Mouse (Mus musculus): Measurements from ENCODE around the gene Ncoa1.
"Not testable (repeated sequence)": the region's sequence is repeated elsewhere in the genome, so short reads cannot be mapped to it uniquely, and the experiment has no call there.

The Ncoa1 gene

DNA sequence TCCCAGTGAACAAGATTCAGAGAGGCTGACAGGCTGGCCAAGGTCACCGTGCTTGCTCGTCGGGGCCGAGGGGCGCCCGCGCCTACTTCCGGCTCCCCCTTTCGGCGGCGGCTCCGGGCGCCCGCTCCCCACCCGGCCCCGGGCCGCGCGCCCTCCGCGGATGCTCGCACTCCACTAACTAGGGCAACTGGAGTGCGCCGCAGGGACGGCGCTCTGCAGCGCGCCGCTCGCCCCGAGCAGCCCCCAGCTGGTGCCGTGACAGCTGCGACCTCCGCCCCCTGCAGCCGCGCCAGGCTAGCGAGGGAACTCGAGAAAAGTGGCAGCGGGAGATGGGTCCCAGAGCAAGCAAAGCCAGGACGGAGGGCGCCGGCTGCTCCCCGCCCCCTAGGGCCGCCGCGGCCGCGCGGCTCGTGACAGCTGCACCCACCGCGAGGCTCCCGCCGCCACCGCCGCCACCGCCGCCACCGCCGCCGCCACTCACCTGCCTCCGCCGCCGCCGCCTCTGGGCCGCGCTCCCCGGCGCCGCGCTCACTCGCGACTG lies 621 bp downstream of the Ncoa1 start:
- peak; percentile 47 for DNase-seq (ENCODE audit: low read depth, low spot score)

DNA sequence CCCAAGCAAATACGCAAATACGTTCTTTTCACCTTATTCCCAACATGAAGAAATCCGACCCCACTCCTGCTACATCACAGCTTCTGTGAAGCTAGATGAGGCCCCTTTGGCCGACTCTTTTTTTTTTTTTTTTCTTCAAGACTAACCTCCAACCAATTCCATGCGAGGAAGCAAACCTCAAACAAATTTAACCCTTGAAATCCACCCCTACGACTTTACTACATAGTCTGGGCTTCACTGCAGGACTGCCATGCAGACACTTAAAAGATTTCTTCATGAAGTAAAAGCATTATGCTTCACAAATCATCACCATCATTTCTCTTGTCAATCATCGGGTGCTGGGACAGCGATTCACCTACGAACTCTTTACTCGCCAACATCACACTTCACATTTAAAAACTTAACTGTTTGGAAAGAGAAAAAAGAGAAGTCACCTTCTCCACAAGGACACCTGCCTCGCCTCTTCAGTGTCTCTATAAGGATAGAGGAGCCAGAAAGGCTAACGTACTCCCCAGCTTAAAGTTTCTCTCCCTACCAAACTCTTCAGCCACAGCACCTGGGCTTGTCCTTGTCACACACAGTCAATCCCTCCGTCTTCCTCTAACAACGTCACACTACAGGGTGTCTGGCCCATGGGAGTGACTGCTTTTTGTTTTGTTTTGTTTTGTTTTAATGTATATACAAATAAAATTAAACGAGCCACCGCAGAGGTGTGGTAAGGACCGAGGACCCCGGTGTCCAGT lies 1.6 kb downstream of the Ncoa1 start:
- peak; percentile 47 for DNase-seq (ENCODE audit: low read depth, low spot score)

DNA sequence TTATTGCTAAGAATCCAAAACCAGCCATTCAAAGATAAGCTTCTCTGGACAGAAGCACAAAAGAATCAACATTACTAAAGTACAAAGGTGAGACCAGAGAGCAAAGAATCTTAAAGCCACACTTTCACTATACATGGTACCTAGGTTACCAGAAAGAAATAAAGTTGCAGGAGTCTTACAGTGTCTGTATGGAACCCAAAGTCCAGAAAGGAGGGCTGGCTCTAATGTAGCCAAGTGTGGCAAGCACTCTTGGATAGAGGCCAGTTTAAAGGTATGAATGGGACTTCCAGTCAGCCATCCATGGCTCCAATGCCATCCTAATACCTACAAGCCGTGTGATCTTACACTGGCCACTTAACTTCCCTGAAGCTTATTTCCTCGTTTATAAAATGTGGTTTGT lies 7.9 kb downstream of the Ncoa1 start:
- no peak for DNase-seq (ENCODE audit: low read depth, low spot score)

DNA sequence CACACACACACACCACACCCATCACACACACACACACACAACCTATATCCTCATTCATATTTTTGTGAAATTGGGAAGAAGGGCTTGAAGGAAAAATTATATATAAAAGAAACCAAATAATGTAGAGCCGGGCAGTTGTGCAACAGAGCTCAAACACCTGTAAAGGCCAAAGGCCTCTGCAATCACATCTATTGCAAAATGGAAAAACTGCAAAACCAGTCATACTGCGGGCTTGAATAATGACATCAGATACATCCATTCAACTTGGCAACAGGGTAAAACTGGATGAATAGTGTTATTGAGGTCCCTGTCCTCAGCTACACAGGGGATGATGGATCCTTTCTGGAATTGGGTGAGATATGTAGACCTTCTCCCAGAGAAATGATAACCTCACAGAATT lies 13.3 kb downstream of the Ncoa1 start:
- no peak for DNase-seq (ENCODE audit: low read depth, low spot score)

DNA sequence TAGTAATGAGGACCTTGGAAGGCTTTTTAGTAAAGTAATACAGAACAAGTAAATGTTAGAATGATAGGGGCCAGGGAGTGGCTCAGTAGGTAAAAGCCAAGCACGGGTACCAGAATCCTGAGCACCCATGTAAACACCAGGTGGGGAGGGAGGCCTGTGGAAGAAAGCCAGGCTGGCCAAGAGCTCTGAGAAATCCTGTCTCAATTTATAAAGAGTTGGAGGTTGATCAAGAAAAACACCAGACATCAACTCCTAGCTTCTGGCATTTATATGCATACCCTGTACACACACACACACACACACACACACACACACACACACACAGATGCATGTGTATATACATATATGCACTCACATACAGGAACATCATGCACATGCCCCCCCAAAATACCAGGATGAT lies 14.6 kb downstream of the Ncoa1 start:
- no peak for DNase-seq (ENCODE audit: low read depth, low spot score)

DNA sequence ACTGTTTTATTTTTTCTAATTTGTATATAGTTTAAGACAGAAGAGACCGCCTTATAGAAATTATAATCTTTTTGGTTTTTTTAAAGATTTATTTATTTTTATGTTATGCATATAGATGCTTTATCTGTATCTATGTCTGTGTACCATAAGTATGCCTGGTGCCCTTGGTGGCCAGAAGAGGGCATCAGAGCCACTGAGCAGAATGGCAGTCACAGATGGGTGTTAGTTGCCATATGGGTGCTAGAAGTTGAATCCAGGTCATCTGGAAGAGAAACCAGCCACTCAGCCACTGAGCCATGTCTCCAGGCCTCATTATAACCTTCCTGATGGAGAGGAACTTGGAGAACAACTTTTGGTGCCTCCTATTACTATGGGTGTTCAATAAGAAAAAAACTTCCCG lies 16.0 kb downstream of the Ncoa1 start:
- no peak for DNase-seq (ENCODE audit: low read depth, low spot score)

DNA sequence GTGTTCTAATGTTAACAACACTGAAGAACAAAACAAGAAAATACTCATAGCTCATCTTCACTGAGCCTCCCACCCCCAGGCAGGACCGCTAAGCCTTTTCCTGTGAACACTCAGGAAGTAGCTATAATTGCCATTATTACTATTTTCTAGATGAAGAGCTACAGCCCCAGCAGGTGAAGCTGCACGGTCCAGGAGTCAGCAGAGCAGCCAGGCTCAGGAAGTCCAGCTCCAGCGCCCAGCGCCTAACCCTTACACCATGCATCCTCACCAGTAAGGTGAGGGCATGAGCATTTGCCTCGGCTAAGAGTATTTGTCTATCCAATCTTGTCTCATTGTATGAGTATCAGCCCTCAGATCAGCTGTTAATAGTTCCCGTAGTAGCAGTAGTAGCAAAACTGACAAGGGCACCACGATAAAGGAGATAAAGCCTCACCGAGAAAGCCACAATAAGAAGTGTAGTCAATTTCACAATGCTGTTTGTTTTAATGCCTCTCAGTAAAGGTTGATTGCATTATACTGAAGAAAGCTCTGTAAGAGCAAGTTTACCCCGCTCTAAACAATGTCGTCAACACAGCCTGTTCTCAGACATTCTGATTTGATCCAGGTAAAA lies 21.9 kb downstream of the Ncoa1 start:
- DNase-seq (ENCODE audit: low read depth, low spot score): no peak

DNA sequence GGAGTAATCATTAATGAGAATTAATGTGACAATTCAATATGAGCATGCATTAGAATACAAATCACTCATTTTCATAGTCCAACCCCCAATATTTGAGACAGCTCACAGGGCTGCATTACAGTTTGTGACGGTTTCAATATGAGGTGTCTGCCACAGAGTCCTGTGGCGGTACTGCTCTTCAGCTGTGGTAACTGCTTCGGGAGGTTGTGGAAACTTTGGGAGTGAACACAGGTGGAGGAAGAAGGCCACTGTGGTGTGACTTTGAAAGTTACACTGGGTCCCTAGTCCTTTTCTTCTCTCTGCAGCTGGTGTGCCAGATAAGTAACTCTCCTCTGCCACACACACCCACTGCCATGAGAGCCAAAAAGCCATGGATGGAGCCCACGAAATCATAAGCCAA lies 22.7 kb downstream of the Ncoa1 start:
- no peak for DNase-seq (ENCODE audit: low read depth, low spot score)

DNA sequence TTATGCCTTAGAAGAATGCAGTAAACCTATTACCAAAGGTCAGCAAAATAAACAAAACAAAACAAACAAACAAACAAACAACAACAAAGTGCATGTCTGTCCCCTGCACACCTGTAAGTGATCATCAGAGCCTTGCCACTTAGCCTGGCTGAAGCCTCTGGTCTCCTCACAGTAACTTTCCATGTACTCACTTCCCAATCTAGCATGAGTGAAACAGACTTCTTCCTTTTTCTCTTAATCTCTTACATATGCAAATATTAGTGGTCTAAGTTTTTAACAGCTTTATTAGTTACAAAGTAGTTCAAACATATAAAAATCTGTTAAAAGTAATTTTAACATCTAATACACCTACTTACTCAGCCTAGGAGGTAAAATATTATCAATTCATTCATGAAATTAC lies 24.7 kb downstream of the Ncoa1 start:
- no peak for DNase-seq (ENCODE audit: low read depth, low spot score)

DNA sequence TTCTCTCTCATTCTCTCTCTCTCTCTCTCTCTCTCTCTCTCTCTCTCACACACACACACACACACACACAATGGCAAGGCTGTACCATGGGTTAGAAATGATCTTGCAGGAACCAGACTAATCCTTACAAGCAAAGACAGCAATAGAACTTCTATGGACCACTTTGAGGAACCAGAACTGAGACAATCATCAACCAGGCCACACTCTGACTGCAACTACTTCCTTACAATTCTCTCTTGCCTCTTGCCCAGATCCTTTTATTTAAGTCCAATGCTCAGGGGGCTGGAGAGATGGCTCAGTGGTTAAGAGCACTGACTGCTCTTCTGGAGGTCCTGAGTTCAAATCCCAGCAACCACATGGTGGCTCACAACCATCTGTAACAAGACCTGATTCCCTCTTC lies 26.5 kb downstream of the Ncoa1 start:
- not testable (repeated sequence) for DNase-seq (ENCODE audit: low read depth, low spot score)

DNA sequence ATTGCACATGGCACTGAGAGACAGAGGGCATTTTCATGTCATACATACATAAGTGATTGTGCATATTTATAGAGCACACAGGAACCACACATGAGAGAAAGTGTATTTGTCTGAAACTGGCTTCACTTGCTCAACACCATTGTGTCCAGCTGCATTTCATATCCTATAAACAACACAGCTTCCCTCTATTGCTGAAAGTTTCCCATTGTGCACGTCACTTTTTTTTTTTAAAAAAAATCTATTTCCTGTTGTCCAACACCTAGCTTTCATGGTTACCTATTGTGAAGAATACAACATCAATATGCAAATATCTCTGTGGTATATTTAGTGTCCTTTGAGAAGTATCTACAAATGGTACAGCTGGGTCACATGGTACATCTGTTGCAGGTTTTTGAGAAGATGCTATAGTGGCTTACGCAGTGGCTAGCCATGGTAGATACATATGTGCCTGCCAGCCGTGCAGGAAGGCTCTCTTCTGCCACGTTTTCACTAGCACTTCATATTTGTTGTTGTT lies 28.8 kb downstream of the Ncoa1 start:
- DNase-seq (ENCODE audit: low read depth, low spot score): no peak

DNA sequence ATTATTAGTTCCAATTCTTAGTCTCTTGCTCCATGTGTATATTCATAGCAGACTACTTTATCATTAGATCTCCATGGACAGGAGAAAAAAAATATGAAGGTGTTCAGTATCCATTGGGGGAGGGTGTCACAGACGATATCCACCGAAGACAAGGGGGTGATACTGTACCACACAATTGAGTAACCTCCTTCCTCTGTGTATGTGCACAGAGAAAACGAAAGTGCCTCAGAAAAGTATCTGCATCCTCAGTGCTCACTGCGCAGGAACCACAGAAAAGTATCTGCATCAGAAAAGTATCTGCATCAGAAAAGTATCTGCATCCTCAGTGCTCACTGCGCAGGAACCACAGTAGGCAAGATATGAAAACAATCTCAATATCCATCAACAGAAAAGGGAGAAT lies 32.0 kb downstream of the Ncoa1 start:
- DNase-seq (ENCODE audit: low read depth, low spot score): no peak

DNA sequence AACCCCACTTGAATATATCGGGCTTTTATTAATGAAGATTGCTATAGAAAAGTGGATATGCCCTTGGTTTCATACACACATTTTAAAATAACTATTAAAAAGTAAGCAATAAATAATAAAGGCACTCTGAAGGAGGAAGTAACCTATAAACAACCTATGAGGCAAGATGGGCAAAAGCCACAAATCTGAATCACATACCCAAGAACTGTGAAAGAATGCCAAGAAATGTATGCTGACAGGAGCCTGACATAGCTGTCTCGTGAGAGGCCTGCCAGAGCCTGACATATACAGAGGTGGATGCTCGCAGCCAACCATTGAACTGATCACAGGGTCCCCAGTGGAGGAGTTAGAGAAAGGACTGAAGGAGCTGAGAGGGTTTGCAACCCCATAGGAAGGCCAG lies 35.5 kb downstream of the Ncoa1 start:
- no peak for DNase-seq (ENCODE audit: low read depth, low spot score)

DNA sequence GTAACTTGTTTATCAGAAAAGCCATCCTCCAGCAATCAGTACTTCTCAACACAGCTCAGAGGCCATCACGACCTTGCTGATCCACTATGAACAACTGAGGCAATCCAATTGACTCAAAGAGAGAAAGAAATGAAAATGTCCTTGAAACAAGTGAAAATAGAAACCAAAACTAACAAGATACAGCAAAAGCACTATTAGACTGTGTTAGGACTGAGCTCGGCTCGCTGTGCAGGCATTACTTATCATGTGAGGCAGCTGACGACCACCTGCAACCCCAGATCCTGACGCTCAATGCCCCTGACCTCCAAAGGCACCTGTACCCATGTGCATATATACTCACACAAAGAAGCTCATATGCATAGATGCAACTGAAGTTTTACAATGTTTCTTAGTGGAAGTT lies 40.8 kb downstream of the Ncoa1 start:
- no peak for DNase-seq (ENCODE audit: low read depth, low spot score)

DNA sequence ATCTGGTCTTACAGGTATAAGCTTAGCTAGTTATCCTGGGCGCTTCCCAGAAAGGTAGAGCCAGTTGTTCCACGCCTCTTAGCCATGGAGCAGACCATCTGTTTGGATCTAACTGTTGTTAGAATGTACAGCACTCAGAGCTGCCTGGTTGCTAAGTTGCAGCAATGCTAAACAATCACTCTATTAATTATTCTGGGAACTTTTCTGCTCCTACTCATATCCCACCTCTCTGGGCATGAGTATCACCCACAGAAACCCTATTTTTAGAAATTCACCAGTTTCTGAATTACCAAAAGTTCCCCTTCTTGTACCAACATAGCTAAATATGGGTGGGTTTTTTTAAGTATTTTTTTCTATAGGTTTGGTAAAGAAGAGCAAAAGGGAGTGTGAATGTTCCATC lies 43.4 kb downstream of the Ncoa1 start:
- no peak for DNase-seq (ENCODE audit: low read depth, low spot score)

DNA sequence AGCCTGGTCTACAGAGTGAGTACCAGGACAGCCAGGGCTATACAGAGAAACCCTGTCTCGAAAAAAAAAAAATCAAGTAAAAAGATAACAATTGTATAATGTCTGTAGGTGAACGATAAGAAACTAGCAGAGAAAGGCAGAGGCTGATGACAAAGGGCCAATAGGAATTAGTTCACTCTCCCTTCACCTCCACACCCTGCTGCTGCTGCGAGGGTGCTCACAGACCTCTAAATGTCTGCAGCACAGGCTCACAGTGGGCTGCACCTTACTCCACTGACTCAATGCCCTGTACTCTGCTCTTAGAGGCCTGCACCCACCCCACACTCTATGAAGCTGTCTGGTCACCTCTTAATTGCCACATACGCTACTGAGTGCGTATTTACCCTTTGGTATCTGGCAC lies 45.0 kb downstream of the Ncoa1 start:
- no peak for DNase-seq (ENCODE audit: low read depth, low spot score)

DNA sequence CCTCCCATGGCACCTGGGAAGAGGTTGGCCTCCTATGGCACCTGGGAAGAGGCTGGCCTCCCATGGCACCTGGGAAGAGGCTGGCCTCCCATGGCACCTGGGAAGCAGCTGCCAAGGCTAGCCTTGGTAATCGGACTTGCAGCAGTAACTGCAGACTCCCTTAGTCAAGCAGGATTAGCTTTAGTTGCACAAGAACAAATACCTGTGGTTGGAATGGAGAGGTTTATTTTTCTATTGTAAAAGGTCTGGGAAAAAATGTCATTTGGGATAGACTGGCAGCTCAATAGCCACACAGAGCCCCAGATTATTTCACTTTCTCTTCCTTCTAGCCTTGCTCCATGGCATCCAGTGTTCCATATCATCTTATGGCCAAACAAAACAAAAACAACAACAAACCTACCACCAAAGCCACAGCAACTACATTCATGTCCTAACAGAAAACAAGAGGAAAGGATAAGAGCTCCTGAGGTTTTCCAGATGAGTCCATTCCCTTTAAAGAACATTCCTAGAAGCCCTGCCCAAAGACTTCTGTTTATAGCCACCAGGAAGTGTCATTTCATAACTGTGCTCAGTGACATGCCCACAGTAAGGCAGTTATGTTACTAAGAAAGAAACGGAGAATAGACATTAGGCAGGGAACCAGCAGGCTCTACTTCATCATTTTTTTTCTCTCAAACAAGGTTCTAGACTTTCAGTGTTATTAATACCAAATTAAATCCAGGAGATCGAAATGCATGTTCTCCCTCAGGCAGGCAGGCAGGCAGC lies 46.7 kb downstream of the Ncoa1 start:
- DNase-seq (ENCODE audit: low read depth, low spot score): no peak

DNA sequence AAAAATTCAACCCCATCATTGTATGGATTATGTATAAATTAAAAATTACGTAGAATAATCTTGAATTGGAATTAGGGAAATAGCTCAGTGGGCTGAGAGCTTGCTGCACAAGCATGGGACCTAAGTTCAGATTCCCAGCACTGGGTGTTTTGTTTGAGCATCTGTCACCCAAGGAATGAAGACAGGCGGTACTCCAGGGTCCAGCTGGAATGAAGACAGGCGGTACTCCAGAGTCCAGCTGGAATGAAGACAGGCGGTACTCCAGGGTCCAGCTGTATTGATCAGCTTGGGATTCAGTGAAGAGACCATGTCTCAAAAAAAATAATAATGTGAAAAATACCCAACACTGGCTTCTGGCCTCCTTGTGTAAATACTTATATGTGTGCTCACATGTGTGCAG lies 58.2 kb downstream of the Ncoa1 start:
- no peak for DNase-seq (ENCODE audit: low read depth, low spot score)

DNA sequence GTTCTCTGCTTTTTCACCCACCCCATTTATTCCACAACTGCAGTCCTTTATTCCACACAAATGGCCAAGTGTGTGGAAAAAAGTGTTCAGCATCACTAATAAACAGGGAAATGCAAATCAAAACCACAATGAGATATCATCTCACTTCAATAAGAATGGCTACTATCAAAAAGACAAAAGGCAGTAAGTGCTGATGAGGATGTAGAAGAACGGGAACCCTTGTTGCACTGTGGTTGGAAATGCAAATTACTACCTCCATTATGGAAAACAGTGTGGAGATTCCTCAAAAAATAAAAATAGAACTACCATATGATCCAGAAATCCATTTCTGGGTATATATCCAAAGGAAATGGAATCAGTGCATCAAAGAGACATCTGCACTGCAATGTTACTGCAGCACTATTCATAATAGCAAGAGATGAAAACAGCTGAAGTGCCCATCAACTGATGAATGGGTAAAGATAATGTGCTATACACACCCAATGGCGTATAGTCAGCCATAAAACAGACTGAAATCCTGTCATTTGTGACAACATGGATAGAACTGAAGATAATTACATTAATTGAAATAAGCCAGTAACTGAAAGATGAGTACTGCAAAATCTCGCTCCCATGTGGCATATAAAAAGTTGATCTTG lies 59.2 kb downstream of the Ncoa1 start:
- DNase-seq (ENCODE audit: low read depth, low spot score): no peak

DNA sequence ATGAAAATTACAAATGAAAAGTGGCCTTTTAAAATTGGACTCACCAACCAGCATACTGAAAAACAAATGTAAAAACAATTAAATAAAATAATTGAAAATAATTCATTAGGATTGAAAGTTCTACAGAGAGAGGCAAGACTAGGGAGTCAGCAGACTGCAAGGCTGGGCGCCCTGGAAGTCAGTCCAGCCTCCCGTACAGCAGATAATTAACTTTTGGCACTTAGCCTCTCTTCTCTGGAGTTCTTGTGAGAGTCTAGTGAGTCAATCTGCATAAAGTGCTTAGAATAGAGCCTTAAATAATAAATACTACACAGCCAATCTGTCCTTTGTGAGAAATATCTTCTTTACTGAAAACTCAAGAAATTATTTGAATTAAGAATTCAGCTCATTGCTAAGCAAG lies 69.9 kb downstream of the Ncoa1 start:
- no peak for DNase-seq (ENCODE audit: low read depth, low spot score)

DNA sequence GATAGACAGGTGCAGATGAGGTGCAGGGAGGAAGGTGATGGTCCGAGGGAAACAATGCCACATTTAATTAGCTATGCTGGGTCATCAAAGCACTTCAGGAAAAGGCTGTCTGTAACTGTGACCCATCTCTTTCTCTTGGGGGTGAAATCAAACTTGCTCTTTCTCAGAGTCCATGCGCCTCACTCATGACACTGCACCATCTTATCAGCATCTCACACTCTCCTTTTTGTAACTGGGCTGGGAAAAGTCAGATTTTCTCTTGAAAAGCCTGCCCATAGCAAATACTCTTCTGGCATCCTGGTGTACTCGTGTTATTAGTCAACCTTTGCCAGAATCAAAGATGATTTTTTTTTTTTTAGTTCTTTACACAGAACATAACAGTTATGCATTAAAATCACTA lies 70.8 kb downstream of the Ncoa1 start:
- no peak for DNase-seq (ENCODE audit: low read depth, low spot score)

DNA sequence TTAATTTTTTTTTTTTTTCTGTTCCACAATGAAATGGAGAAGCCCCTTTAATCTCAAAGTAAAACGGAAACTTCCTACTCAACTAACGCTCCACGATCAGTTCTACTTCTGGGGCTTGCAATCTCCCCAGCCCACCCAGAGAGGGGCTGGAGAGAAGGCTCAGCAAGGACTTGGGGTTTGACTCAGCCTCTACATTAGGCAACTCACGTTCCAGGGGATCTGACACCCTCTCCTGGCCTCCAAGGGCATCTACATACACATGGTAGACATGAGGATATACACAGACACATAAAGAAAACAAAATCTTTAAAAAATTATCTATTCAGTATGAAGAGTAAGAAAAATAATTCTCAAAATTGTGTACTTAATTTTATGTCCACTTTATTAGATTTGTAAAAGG lies 73.8 kb downstream of the Ncoa1 start:
- no peak for DNase-seq (ENCODE audit: low read depth, low spot score)

Data from forelimb bud, embryonic 11.5 days (tissue).